Mouse (Mus musculus) forebrain, embryonic 11.5 days (tissue): ENCODE data around the gene Mpnd. TPM values are rescaled to one million over a fixed set of nuclear protein-coding genes. Genes with fewer than 3 reads are reported as not detected.

Experiments
- ATAC-seq: fragments of 200-750 bp; cut with Nextera tagmentation; replicated peaks from 2 replicates; pipeline ENCODE4 v1.8.0; 2017; ENCODE audit warnings: moderate TSS enrichment; ENCODE audit not compliant: low FRiP score
- DNase-seq: peaks from one replicate; pipeline ENCODE4 v3.0.0-alpha.2; 2017; ENCODE audit warnings: low spot score
- H3K27ac ChIP-seq: fragments of 300-500 bp; sonication (generic); 2 replicates; pipeline ENCODE4 v1.5.1; 2014; ENCODE audit warnings: low read depth, low read length
- H3K27me3 ChIP-seq: fragments of 300-500 bp; sonication (generic); 2 replicates; pipeline ENCODE4 v1.6.1; 2014; ENCODE audit warnings: mild to moderate bottlenecking, low read length, mixed read lengths; ENCODE audit not compliant: control insufficient read depth, insufficient read depth
- H3K36me3 ChIP-seq: fragments of 300-500 bp; sonication (generic); 2 replicates; pipeline ENCODE4 v1.6.1; 2014; ENCODE audit warnings: mild to moderate bottlenecking, low read length, moderate library complexity, mixed read lengths; ENCODE audit not compliant: control insufficient read depth, insufficient read depth
- H3K4me1 ChIP-seq: fragments of 300-500 bp; sonication (generic); replicated peaks from 2 replicates; pipeline ENCODE4 v1.6.1; 2014; ENCODE audit warnings: low read length, mixed read lengths; ENCODE audit not compliant: control insufficient read depth, insufficient read depth
- H3K4me2 ChIP-seq: fragments of 300-500 bp; sonication (generic); 2 replicates; pipeline ENCODE4 v1.6.1; 2014; ENCODE audit warnings: low read depth, mild to moderate bottlenecking, low read length, moderate library complexity, mixed read lengths; ENCODE audit not compliant: severe bottlenecking
- H3K4me3 ChIP-seq: fragments of 300-500 bp; sonication (generic); 2 replicates; pipeline ENCODE4 v1.5.1; 2014; ENCODE audit warnings: low read depth, low read length
- H3K9ac ChIP-seq: fragments of 300-500 bp; sonication (generic); 2 replicates; pipeline ENCODE4 v1.6.1; 2014; ENCODE audit warnings: low read length
- H3K9me3 ChIP-seq: fragments of 300-500 bp; sonication (generic); 2 replicates; pipeline ENCODE4 v1.6.1; 2016; ENCODE audit warnings: low read length, mixed read lengths; ENCODE audit not compliant: control insufficient read depth
- WGBS: fragments of 180-500 bp; shearing (Covaris S2); extraction: QIAGEN DNeasy Blood & Tissue Kit; methylation state at CpG from one replicate; pipeline ENCODE4 v1.1.7; 2014; 5-methylcytosine and 5-hydroxymethylcytosine counted together
- polyA plus RNA-seq: library from polyadenylated mRNA; unstranded; fragments of >200 nt; fragmentation: Nextera tagmentation; extraction: Ambion mirVana; gene quantifications from 2 replicates; pipeline ENCODE4 v1.2.1, GENCODE M21; 2014

The Mpnd gene
- polyA plus RNA-seq, 1 experiment from 2014 or later, result 164 TPM

DNA sequence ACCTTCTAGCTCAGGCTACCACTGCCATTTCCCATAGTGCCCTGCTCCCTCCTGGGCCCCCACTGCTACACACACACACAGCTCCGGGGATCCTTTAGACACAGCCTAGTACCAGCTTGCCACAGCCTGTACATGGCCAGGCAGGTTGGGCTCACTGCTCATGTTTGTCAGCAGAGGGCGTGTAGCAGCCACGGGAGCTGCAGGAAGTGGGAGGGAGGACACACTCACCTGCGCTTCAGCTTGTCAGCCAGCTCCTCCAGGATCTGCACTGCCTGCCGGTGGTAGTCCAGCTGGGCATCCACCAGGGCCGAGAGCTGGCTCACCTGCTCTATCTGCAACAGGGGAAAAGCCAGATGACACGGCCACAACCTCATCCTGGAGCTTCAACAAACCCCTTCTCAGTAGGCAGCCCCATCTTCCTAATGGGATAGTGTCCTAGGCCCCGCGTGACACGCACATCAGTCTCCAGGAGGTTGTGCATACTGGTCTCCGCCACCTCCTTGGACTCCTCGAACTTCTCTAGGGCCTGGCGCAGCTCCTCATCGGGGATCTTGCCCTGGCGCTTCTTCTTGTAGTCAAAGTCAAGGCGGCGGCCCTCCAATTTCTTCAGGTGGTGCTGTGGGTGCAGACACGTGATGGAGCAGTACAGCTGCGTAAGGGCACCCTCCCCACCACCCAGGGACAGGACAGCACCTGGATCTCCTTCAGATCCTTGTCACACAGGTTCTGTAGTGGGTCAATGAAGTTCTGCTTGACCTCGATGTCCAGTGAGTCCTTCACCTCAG is 13.0 kb downstream of the Mpnd start:
- no peak overlapping the region for H3K4me3 ChIP-seq
- H3K9ac ChIP-seq, result no peak overlapping the region
- 76% methylated on average over 20 of the region's 20 CpGs for WGBS
- no peak for DNase-seq
- no peaks in the 10 kb centered on the region for H3K9me3 ChIP-seq
- no peaks in the 10 kb centered on the region for H3K27me3 ChIP-seq
- H3K4me2 ChIP-seq, result no peak overlapping the region
- no peaks in the 10 kb centered on the region for H3K4me1 ChIP-seq
- 0 out of 2 replicates have a peak, but pooled peaks have one; percentile 9 for ATAC-seq
- H3K27ac ChIP-seq, result no peak overlapping the region
- peaks cover 24% of the 10 kb centered on the region for H3K36me3 ChIP-seq

DNA sequence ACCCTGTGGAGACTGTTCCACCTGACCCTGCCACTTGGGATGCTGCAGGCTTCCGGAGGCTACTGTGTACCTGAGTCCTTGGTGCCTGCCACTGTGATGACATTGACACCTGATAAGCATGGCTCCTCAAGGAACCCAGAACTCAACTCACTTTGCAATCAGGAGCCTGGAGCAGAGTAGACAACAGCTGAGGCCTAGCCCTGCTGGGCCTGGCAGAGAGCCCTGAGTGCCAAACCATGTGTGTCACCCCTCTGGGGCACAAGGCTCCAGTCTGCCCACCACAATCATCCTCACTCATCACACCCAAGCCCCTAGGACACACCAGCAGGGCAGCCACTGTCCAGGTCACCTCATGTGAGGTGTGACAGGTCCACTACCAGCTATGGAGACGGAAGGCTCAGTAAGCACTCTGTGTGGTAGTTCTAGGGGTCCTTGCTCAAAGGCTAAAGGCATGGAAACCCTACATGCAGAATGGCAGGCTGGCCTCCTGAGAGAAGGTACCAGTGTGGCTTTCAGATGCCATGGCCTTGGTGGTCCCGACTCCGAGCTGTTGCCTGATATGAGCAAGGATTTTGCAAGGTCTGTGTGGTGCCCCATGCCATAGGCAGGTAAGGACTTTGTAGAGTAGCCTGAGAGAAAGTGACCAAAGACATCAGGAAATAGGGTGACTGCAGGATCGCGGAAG is 15.0 kb downstream of the Mpnd start:
- WGBS, result 92% methylated on average over 6 of the region's 6 CpGs
- H3K36me3 ChIP-seq, result peaks cover 20% of the 10 kb centered on the region

GRCm38 (mm10) chr17:56021161-56021910 is 15.8 kb downstream of the Mpnd start:
- 90% methylated on average over 4 of the region's 4 CpGs for WGBS
- DNase-seq (no peak), ATAC-seq (no peak)
- Histone ChIP-seq H3K36me3 (peaks cover 14% of the 10 kb centered on the region), H3K9me3 (no peaks in the 10 kb centered on the region), H3K4me2 (no peak overlapping the region), H3K4me3 (no peak overlapping the region), H3K27ac (no peak overlapping the region), H3K27me3 (no peaks in the 10 kb centered on the region), H3K9ac (no peak overlapping the region), H3K4me1 (no peaks in the 10 kb centered on the region)

More for the DNA sequence above, 15.0 kb downstream of the Mpnd start:
- Histone ChIP-seq H3K4me3 (no peak overlapping the region), H3K9ac (no peak overlapping the region), H3K4me2 (no peak overlapping the region), H3K9me3 (no peaks in the 10 kb centered on the region), H3K27me3 (no peaks in the 10 kb centered on the region), H3K4me1 (no peaks in the 10 kb centered on the region), H3K27ac (no peak overlapping the region)
- DNase-seq (no peak), ATAC-seq (no peak)

DNA sequence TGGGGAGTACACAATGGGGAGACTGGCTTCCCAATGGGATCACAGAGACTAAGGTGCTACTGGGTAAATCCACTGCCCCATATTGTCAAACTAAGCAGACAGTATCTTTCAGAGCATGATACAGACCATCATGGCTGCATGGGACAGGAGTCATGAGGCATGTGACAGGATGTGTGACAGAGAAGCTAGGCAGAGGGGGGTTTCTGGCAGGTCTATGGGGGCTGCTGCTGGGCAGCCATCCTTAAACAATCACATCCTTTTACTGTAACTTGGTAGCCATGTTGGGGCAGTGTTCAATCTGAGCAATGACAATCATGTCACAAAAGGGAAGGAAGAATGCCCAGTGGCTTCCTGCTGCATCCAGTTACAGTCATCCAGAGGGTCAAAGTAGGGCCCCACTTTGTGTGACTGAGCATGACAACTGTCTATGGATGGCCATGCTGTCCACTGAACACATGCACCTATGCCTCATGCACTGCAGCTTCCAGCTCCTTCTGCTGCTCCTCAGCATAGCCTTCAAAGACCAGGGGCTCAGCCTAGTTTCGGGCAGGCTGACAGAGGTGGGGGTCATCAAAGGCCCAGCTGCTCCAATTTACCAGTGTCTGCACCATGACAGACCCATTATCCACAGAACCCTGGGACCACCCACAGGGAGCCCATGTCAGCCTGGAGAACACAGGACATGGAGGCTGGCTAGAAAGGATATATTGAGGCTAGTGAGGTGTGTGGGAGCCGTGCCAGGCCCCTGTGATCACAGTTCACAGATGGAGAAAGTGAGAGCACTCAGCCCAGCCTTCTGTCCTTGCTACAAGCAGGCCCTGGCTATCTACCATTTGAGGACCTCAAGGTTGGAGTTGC is 16.8 kb downstream of the Mpnd start:
- Histone ChIP-seq H3K4me3 (no peak overlapping the region), H3K9ac (no peak overlapping the region), H3K4me2 (no peak overlapping the region), H3K27me3 (no peaks in the 10 kb centered on the region), H3K4me1 (no peaks in the 10 kb centered on the region), H3K36me3 (peaks cover 8% of the 10 kb centered on the region), H3K9me3 (no peaks in the 10 kb centered on the region), H3K27ac (no peak overlapping the region)
- no peak for DNase-seq
- no peak for ATAC-seq
- 66% methylated on average over 2 of the region's 2 CpGs for WGBS

GRCm38 (mm10) chr17:56022989-56023290 is 17.4 kb downstream of the Mpnd start:
- Histone ChIP-seq H3K9me3 (no peaks in the 10 kb centered on the region), H3K27ac (no peak overlapping the region), H3K4me1 (no peaks in the 10 kb centered on the region), H3K4me2 (no peak overlapping the region), H3K9ac (no peak overlapping the region), H3K4me3 (no peak overlapping the region), H3K27me3 (no peaks in the 10 kb centered on the region), H3K36me3 (peaks cover 6% of the 10 kb centered on the region)
- 85% methylated on average over 4 of the region's 4 CpGs for WGBS
- ATAC-seq, result no peak
- no peak for DNase-seq

DNA sequence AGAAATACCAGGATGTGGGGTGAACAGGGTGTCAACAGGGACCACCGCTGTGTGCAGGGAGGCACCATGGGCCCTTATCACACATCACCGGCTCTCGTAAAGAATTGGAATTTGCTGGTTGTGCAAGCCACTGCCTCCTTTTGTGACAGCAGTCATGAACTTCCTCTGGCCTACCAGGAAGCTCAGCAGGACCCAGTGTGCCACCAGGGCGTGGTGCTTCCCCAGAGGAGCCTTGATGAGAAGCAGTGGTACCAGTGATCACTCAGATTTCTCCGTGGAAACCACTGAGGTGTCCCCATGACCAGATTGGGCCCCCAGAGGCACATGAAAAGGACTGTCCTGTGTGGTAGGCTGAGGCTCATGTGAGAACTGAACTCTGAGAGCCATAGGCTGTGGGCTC is 17.9 kb downstream of the Mpnd start:
- ATAC-seq (no peak), DNase-seq (no peak)
- WGBS, result 88% methylated on average over 5 of the region's 5 CpGs
- Histone ChIP-seq H3K4me2 (no peak overlapping the region), H3K27me3 (no peaks in the 10 kb centered on the region), H3K36me3 (peaks cover 6% of the 10 kb centered on the region), H3K4me1 (no peaks in the 10 kb centered on the region), H3K27ac (no peak overlapping the region), H3K9ac (no peak overlapping the region), H3K4me3 (no peak overlapping the region), H3K9me3 (no peaks in the 10 kb centered on the region)

DNA sequence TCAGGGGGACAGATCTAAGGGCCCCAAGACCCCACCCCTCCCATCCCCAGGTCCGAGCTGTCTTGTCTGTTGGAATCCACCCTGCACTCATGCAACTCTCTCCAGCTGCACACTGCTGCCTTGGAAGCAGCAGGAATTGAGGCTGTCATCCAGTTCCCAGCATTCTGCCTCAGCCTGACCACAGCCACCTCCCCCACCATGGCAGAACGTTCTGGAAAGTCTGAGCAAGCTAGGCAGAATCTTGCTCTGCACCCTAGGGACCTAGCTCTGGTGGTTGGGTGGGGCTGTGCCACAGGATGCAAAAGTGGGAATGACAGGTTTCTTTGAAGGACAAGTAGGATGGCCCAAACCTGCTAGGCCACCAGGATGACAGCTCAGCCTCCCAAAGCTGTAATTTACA is 19.0 kb downstream of the Mpnd start:
- H3K27ac ChIP-seq, result no peak overlapping the region
- no peaks in the 10 kb centered on the region; the same call in none of the 2 replicates for H3K36me3 ChIP-seq
- WGBS, result 75% methylated on average over 2 of the region's 2 CpGs
- no peaks in the 10 kb centered on the region for H3K27me3 ChIP-seq
- no peak overlapping the region for H3K4me2 ChIP-seq
- H3K9me3 ChIP-seq, result no peaks in the 10 kb centered on the region
- DNase-seq (no peak), ATAC-seq (no peak)
- no peaks in the 10 kb centered on the region for H3K4me1 ChIP-seq
- H3K4me3 ChIP-seq, result no peak overlapping the region
- H3K9ac ChIP-seq, result no peak overlapping the region

DNA sequence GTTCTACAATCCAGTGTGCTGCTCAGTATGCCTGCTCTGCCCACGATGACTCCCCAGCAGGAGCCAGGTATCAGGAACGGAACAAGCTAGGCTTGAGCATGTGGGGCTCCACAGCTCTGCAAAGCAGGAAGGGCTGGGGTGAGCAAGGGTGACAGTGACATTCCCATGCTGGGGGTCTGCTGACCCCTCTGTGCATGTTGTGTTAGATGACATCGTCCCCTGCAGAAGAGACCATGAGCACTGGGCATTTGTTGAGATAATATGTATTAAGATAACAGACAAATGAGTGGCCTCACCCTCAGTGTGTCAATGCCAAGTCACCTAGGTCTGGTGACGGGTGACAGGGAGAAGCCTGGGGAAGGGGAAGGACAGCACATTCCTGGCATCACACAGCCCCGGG is 19.4 kb downstream of the Mpnd start:
- ATAC-seq (no peak), DNase-seq (no peak)
- Histone ChIP-seq H3K27ac (no peak overlapping the region), H3K27me3 (no peaks in the 10 kb centered on the region), H3K9me3 (no peaks in the 10 kb centered on the region), H3K4me3 (no peak overlapping the region), H3K4me1 (no peaks in the 10 kb centered on the region), H3K4me2 (no peak overlapping the region), H3K36me3 (no peaks in the 10 kb centered on the region), H3K9ac (no peak overlapping the region)
- 86% methylated on average over 5 of the region's 5 CpGs for WGBS
